In the genomic region with DNA sequence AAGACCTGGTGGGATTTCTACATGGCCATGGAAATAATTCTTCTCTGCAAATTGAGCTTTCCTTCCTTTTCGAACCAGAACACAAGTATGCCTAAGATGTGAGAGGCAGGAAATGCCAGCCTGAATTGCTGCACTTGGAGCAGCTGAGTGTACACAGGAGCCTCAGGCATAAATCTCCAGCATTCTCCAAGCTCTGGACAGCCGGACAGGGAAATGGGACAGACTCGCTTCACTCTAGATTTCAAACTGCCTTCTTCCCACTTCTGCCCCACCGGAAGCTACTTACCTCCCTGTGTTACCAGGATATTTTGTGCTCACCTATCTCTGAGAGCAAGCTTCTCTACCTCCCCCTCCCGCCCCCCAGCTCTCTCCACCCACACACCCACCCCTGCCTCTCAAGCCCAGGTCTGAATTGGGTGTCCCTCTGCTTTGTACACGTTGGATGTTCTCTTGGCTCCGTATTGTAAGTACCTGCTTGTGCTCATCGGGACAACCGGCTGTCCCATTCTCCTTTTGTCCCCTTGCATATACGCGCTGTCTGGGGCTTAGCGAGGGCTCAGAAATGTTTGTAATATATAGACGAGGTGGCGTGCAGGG, we compare ENCODE assay signal across 8 mouse cellular contexts. TPM values are rescaled to one million over a fixed set of nuclear protein-coding genes. Genes with fewer than 3 reads are reported as not detected.
DNase-seq lines count a peak whose midpoint lies in the region; ATAC-seq and TF ChIP-seq lines count a peak whose summit lies in the region.

No protein-coding gene starts in this region.

- H3K4me3 ChIP-seq in heart, embryonic 11.5 days (ENCODE audit: low read depth, low read length) = peak overlapping the region; percentile 69
- H3K4me3 ChIP-seq in brown adipose tissue, adult 24 weeks (ENCODE audit: insufficient read depth, low read depth, low read length) = peak overlapping the region; percentile 54
- peak overlapping the region; percentile 74 for H3K4me3 ChIP-seq in heart, postnatal 0 days (ENCODE audit: low read depth, low read length)

- TF ChIP-seq CTCF in heart, postnatal 0 days (IDR thresholded peaks at IDR 0.05; ENCODE audit: low read depth) = no peak

- H3K36me3 ChIP-seq in heart, embryonic 11.5 days (ENCODE audit: control insufficient read depth, insufficient read depth, low read length) = no peaks in the 10 kb centered on the region
- H3K36me3 ChIP-seq in heart, postnatal 0 days (replicated peaks; ENCODE audit: control insufficient read depth, insufficient read depth, low read length) = no peaks in the 10 kb centered on the region

- H3K4me1 ChIP-seq in heart, embryonic 11.5 days (ENCODE audit: control insufficient read depth, insufficient read depth, low read length) = peaks cover 14% of the 10 kb centered on the region
- H3K4me1 ChIP-seq in brown adipose tissue, adult 24 weeks (ENCODE audit: control insufficient read depth, insufficient read depth, insufficient read length, low read length) = no peaks in the 10 kb centered on the region
- peaks cover 7% of the 10 kb centered on the region; the same call in 1 of the 2 replicates for H3K4me1 ChIP-seq in heart, postnatal 0 days (ENCODE audit: control insufficient read depth, insufficient read depth)

- ATAC-seq in heart, embryonic 11.5 days (replicated peaks; ENCODE audit: insufficient number of reproducible peaks, low FRiP score, low TSS enrichment) = no peak
- peak; percentile 1; the same call in 1 of the 2 replicates for ATAC-seq in heart, postnatal 0 days (ENCODE audit: insufficient read depth, low read depth)

- DNase-seq in heart, adult 9 months (ENCODE audit: low spot score in 2 of 2) = no peak
- no peak for DNase-seq in heart, postnatal 0 days (ENCODE audit: low spot score)
- DNase-seq in lung, postnatal 36 days = peak; percentile 32
- no peak for DNase-seq in frontal cortex, postnatal 10 days (ENCODE audit: low spot score in 2 of 2)
- no peak for DNase-seq in adrenal gland, postnatal 36 days
- no peak for DNase-seq in natural killer cell, adult 2 months (ENCODE audit: low spot score in 2 of 2)

- H3K27me3 ChIP-seq in heart, embryonic 11.5 days (ENCODE audit: control insufficient read depth, insufficient read depth, low read length) = peaks cover 14% of the 10 kb centered on the region
- 0 out of 2 replicates have a peak, but pooled peaks cover 14% of the 10 kb centered on the region for H3K27me3 ChIP-seq in heart, postnatal 0 days (ENCODE audit: control insufficient read depth, insufficient read depth, low read length)

- TF ChIP-seq EP300 in heart, postnatal 0 days (IDR thresholded peaks at IDR 0.05; ENCODE audit: low read depth) = no peak

- H3K9me3 ChIP-seq in heart, embryonic 11.5 days (replicated peaks; ENCODE audit: control insufficient read depth, low read length) = no peaks in the 10 kb centered on the region
- no peaks in the 10 kb centered on the region for H3K9me3 ChIP-seq in heart, postnatal 0 days (replicated peaks; ENCODE audit: control insufficient read depth, low read length)

- H3K27ac ChIP-seq in heart, embryonic 11.5 days (ENCODE audit: low read depth, low read length) = no peak overlapping the region
- H3K27ac ChIP-seq in brown adipose tissue, adult 24 weeks (replicated peaks; ENCODE audit: low read depth, low read length) = no peak overlapping the region
- no peak overlapping the region for H3K27ac ChIP-seq in heart, postnatal 0 days (ENCODE audit: low read depth)

- 8% methylated on average over 14 of the region's 14 CpGs for WGBS in heart, embryonic 11.5 days (ENCODE audit: insufficient replicate concordance)
- 6% methylated on average over 14 of the region's 14 CpGs for WGBS in heart, postnatal 0 days

- H3K9ac ChIP-seq in heart, embryonic 11.5 days (ENCODE audit: low read depth, low read length) = peak overlapping the region; percentile 77
- H3K9ac ChIP-seq in heart, postnatal 0 days (replicated peaks; ENCODE audit: low read depth, low read length) = peak overlapping the region; percentile 68

- H3K4me2 ChIP-seq in heart, embryonic 11.5 days = peak overlapping the region; percentile 97
- H3K4me2 ChIP-seq in heart, postnatal 0 days (ENCODE audit: low read depth, low read length) = peak overlapping the region; percentile 96

RNA-seq across cellular contexts. Expression of gene Wipf3, which starts 0.5 kb away (rescaled TPM):
- polyA plus RNA-seq in heart, embryonic 11.5 days (2014; fragmentation: Nextera tagmentation; extraction: Ambion mirVana) = 3.5 and 3.8 TPM in 2 replicates
- polyA plus RNA-seq in brown adipose tissue, adult 24 weeks (2012; ENCODE audit: insufficient read depth, insufficient read length, missing spikeins) = 1.1 TPM in 2 replicates
- 5.3 and 5.8 TPM in 2 replicates for total RNA-seq in heart, postnatal 0 days (2014; rRNA removed; ENCODE audit: low replicate concordance)
- 2.3 and 2.5 TPM in 2 replicates for polyA plus RNA-seq in heart, postnatal 0 days (2015; fragmentation: Nextera tagmentation; extraction: Ambion mirVana)
- 1 to 10 TPM in 1 of 2 experiments, under 1 TPM in 1; 0.99 to 1.4 TPM for total RNA-seq in adrenal gland, postnatal 36 days (2021)
